Mouse (Mus musculus) G1E-ER4 (cell line): ENCODE results near the gene Syndig1l. TPM values are rescaled to one million over a fixed set of nuclear protein-coding genes. Genes with fewer than 3 reads are reported as not detected.

ENCODE experiments used
- GATA1 ChIP-seq: IDR thresholded peaks from one replicate; pipeline ENCODE4 v1.8.0; 2012; ENCODE audit warnings: low read length, inconsistent platforms
- polyA plus RNA-seq: library from polyadenylated mRNA; stranded (reverse); fragments of >175 nt; gene quantifications from 2 replicates; pipeline ENCODE4 v1.2.3, GENCODE M21; 2012

Gene Syndig1l
- not detected in 2 replicates for polyA plus RNA-seq

GRCm38 (mm10) chr12:84698319-84699081 is at the start of gene Syndig1l:
Syndig1l (minus strand) TSS chr12:84698831.
- TF ChIP-seq GATA1 = no peak

- TF ChIP-seq GATA1 = no peak
Observed at GRCm38 (mm10) chr12:84748134-84748533, 49.5 kb upstream of the Syndig1l start.

GRCm38 (mm10) chr12:84745700-84746099 is 47.1 kb upstream of the Syndig1l start:
- no peak for TF ChIP-seq GATA1

- TF ChIP-seq GATA1 = no peak
Observed at GRCm38 (mm10) chr12:84743496-84743895, 44.9 kb upstream of the Syndig1l start.

GRCm38 (mm10) chr12:84733366-84733765 is 34.7 kb upstream of the Syndig1l start:
- TF ChIP-seq GATA1 = no peak

GRCm38 (mm10) chr12:84728421-84728820 is 29.8 kb upstream of the Syndig1l start:
- TF ChIP-seq GATA1 = no peak

DNA sequence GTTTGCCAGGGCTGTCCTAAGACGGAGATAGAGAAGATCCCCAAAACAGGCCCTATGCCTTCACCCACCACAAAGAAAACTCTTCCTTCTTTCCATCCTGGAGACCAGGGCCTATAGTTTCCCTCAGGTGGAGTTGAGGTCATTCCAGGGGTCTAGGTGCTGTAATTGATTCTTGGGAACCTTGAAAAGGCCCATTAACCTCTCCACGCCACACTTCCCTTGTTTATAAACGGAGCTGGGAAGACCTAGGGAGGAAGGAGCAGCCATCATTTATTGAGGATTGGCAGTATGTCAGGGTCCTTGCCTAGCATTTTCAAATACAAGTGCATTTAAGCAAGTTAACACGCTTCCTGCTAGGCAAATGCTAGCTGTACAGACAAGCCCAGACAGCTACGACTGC is 28.8 kb upstream of the Syndig1l start:
- no peak for TF ChIP-seq GATA1

DNA sequence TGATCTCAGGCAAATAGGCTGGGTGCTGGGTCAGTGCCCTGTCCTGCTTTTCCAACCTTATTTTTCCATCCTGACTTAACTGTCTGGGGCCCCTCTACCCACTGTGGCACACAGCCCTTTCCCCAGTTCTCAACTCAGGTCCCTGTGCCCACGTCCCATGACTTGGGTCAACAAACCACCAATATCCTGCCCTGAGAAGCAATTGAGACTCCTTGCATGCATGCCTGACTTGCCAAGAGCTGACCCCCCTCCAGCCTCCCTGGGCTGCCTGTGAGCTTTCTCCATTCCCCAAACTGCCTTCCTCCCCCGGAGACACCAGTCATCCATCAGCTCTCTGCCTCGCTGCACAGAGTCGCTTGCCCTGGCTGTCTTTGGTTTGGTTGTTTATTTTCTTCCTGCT is 28.4 kb upstream of the Syndig1l start:
- no peak for TF ChIP-seq GATA1

DNA sequence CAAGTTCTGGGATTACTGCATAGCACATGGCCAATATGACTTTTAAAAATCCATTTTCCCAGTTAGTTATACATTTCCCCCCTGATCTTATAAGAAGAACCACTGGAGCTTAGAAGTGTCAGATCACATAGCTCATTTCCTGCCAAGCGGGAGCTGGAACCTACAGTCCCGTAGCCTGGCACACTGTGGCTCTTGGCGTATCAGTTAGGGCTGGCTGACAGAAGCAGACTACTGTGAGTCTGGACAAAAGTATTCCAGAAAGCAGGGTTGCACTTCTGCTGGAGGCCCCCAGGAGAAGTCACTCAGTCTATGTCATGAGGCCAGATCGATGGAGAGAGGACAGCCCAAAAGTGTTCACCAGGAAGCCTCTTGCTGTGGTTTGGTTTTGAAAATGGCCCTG is 27.8 kb upstream of the Syndig1l start:
- TF ChIP-seq GATA1 = no peak

GRCm38 (mm10) chr12:84718462-84719244 is 20.0 kb upstream of the Syndig1l start:
- no peak for TF ChIP-seq GATA1

GRCm38 (mm10) chr12:84714578-84714977 is 15.9 kb upstream of the Syndig1l start:
- no peak for TF ChIP-seq GATA1

DNA sequence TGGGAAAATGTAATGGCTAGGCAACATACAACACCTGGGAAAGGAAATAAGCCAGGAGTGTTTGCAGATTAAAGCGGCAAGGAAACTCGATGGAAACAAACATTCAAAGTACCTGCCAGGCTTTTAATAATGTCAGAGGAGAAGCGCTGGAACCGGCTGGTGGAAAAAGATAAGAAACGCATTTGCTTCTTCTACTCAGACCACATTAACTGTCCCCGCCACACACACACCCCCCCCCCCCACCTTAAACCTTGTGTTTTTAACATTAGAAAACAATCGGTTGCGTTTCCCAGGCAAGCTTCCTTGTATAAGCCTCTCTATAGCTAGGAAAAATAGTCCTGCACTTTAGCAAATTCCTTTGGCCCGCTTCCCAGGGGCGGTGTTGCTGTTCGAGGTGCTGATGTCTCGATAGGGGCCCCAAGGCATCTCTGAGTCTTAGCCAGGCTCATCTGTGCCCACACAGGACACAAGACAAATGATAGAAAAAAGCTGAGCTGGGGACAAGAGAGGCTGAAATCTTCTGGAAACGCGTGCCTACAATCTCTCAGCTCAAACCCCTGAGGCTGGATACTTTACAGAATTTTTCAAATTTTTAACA is 11.3 kb upstream of the Syndig1l start:
- TF ChIP-seq GATA1 = no peak

GRCm38 (mm10) chr12:84707804-84708203 is 9.2 kb upstream of the Syndig1l start:
- no peak for TF ChIP-seq GATA1

- no peak for TF ChIP-seq GATA1
Observed at GRCm38 (mm10) chr12:84706886-84707285, 8.3 kb upstream of the Syndig1l start.

DNA sequence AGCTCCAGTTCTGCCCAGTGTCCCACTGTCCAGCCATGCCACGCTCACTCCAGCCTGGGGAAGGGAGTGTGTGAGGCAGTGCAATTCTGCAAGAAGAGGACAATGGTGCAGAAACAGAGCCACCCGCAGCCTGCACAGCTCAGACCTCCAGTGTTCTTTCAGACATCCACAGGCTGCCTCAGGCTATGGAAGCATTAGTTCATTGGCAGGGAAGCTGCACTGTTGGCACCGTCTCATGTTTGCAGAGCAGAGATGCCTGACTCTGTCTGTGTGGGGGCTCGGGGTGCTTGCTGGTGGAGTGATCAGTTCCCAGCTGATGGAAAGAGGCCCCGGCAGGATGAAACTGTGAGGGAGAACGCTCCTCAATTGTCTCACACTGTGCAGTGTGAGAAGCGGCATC is 4.0 kb upstream of the Syndig1l start:
- no peak for TF ChIP-seq GATA1

DNA sequence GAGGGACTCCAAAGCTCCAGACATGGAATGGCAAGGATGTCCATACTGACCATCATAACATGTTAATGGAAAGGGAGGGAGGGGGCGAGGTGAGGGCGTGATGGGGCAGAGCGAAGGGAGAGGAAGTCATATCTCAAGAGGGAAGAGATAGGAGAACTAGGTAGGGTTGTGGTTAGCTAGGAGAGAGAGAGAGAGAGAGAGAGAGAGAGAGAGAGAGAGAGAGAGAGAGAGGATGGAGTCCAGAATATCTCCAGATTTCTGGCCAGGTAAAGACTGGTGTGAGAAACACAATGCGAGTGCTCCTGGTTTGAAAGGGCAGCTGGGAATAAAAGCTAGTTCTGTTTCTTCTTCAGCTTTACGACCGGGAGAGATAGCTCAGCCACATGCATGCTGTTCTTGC is 6.5 kb downstream of the Syndig1l start:
- no peak for TF ChIP-seq GATA1
